ENCODE assay signal across 12 mouse cellular contexts in the genomic region with DNA sequence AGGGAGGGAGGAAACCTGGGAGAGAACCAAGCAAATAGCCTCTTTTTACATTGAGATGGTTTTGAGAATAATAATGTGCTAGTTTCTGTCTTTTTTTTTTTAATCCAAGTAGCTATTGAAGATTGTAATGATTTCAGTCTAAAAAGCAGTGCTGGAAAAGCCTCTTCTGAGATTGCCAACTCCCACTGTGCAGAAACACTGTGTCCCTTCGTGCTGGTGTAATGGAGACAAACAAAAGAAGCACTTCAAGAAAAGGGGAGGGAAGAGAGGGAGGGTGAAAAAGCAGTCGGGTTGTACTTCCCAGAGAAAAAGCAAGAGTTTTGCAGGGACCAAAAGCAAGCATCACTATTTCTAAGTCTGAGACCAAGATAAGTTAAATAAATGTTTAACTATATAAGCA.
A peak's percentile ranks its signal among the peaks of the same experiment; 100 is the strongest.
DNase-seq lines count a peak whose midpoint lies in the region; ATAC-seq and TF ChIP-seq lines count a peak whose summit lies in the region.
"Had no signal": no experiment of that assay in that cellular context is flagged by ENCODE, and none has a peak within 500 bp of the region (broad histone marks: within the 10 kb centered on the region; RNA-seq: fewer than 3 reads in every experiment).

No protein-coding gene starts in this region.

- peak; percentile 87 for ATAC-seq in forebrain, embryonic 13.5 days
- no peak for ATAC-seq in hindbrain, postnatal 0 days
- no peak for ATAC-seq in intestine, embryonic 15.5 days
- ATAC-seq: intestine, embryonic 16.5 days had no signal

- H3K9me3 ChIP-seq in forebrain, embryonic 13.5 days (replicated peaks), result no peaks in the 10 kb centered on the region
- H3K9me3 ChIP-seq in hindbrain, postnatal 0 days (ENCODE audit: low read length), result no peaks in the 10 kb centered on the region
- H3K9me3 ChIP-seq in intestine, embryonic 15.5 days, result no peaks in the 10 kb centered on the region

- no peak overlapping the region for H3K4me3 ChIP-seq in forebrain, embryonic 13.5 days
- H3K4me3 ChIP-seq in hindbrain, postnatal 0 days (ENCODE audit: low read length), result no peak overlapping the region
- H3K4me3 ChIP-seq in intestine, embryonic 15.5 days (replicated peaks), result no peak overlapping the region
- H3K4me3 ChIP-seq: left cerebral cortex, adult 2 months had no signal

- no peak overlapping the region for H3K4me2 ChIP-seq in forebrain, embryonic 13.5 days
- no peak overlapping the region for H3K4me2 ChIP-seq in hindbrain, postnatal 0 days (ENCODE audit: low read depth, low read length)
- H3K4me2 ChIP-seq in intestine, embryonic 15.5 days (replicated peaks), result no peak overlapping the region
- H3K4me2 ChIP-seq: heart, embryonic 11.5 days; lung, embryonic 14.5 days had no signal

- H3K27ac ChIP-seq in forebrain, embryonic 13.5 days, result 0 out of 2 replicates have a peak overlapping the region, but pooled peaks have one; percentile 51
- no peak overlapping the region for H3K27ac ChIP-seq in hindbrain, postnatal 0 days
- H3K27ac ChIP-seq in intestine, embryonic 15.5 days, result no peak overlapping the region
- H3K27ac ChIP-seq: left cerebral cortex, adult 2 months had no signal

- WGBS in forebrain, embryonic 13.5 days, result 4% methylated on average over 2 of the region's 2 CpGs
- 4% methylated on average over 2 of the region's 2 CpGs for whole genome bisulfite sequencing in hindbrain, postnatal 0 days
- 5% methylated on average over 2 of the region's 2 CpGs for WGBS in intestine, embryonic 15.5 days

- no peak overlapping the region for H3K9ac ChIP-seq in forebrain, embryonic 13.5 days
- no peak overlapping the region for H3K9ac ChIP-seq in hindbrain, postnatal 0 days (replicated peaks; ENCODE audit: low read length)
- no peak overlapping the region for H3K9ac ChIP-seq in intestine, embryonic 15.5 days
- H3K9ac ChIP-seq: lung, embryonic 14.5 days had no signal

- peak; percentile 41 for DNase-seq in right cerebral cortex, adult 18-20 months
- DNase-seq in right cerebral cortex, postnatal 14 days, result no peak
- peak; percentile 66 for DNase-seq in hindbrain, postnatal 0 days (ENCODE audit: low spot score)
- peak; percentile 29 for DNase-seq in retina, embryonic 14.5 days (ENCODE audit: low spot score)
- DNase-seq in kidney, adult 18-20 months, result no peak
- DNase-seq: lung, embryonic 14.5 days; thymus, postnatal 25 days had no signal

- H3K27me3 ChIP-seq in forebrain, embryonic 13.5 days, result no peaks in the 10 kb centered on the region
- no peaks in the 10 kb centered on the region for H3K27me3 ChIP-seq in hindbrain, postnatal 0 days (ENCODE audit: insufficient read depth, low read length)
- no peaks in the 10 kb centered on the region for H3K27me3 ChIP-seq in intestine, embryonic 15.5 days (replicated peaks)

- TF ChIP-seq CTCF in hindbrain, postnatal 0 days (IDR thresholded peaks at IDR 0.05; ENCODE audit: low read depth), result no peak

- no peaks in the 10 kb centered on the region for H3K36me3 ChIP-seq in forebrain, embryonic 13.5 days (ENCODE audit: poor library complexity, severe bottlenecking)
- H3K36me3 ChIP-seq in hindbrain, postnatal 0 days (ENCODE audit: insufficient read depth, low read length), result no peaks in the 10 kb centered on the region
- H3K36me3 ChIP-seq in intestine, embryonic 15.5 days, result no peaks in the 10 kb centered on the region

- peaks cover 12% of the 10 kb centered on the region for H3K4me1 ChIP-seq in forebrain, embryonic 13.5 days
- no peaks in the 10 kb centered on the region for H3K4me1 ChIP-seq in hindbrain, postnatal 0 days (ENCODE audit: insufficient read depth, low read length)
- no peaks in the 10 kb centered on the region for H3K4me1 ChIP-seq in intestine, embryonic 15.5 days (replicated peaks)

Comparison
In these comparisons a context has a peak if more than half of its experiments do, and no peak if none do; other contexts are left out.
1. DNase-seq: peak in right cerebral cortex, adult 18-20 months (single experiment), hindbrain, postnatal 0 days (single experiment) and retina, embryonic 14.5 days (single experiment); none in right cerebral cortex, postnatal 14 days (single experiment) and kidney, adult 18-20 months (single experiment).